Mouse (Mus musculus): ENCODE results near the gene Pdzrn3.
A peak's percentile ranks its signal among the peaks of the same experiment; 100 is the strongest.

Pdzrn3 gene

GRCm38 (mm10) chr6:101372982-101373381, 4.7 kb downstream of the Pdzrn3 start:
- DNase-seq (ENCODE audit: low spot score in 2 of 2): no peak

DNA sequence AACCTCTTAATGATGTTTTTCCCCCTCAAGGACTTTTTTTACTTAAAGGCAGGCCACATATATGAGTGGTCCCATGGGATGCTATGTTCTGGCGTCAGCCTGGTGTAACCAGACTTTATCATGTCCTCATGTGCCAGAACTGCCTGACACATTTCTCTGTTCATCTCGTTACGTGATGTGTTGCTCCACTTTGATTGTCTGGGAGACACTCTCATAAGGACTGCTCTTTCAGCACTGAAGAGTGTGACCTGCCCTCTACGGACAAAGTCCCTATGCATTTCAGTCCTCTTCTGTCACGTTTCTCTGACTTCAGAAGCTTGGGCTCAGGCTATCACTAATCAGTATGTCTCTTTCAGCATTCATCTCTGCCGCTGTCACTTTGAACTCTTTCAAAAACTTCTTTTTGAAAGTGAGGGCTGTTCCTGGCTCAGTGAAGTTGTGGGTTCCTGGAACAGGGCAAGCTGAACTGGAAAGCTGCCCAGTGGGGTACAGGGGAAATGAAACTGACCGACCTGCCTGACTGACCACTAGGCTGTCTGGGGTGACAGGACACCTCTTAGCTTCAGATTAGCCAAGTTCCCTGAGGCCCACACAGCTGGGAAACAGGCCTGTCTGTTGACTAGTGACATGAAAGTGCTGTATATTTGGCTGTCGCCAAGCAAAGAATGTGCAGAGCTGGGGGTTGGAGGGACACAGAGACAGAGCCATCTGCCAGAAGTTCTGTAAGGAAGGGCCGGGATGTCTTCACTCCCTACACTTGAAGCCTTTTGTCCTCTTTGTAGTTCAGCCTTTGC, 10.7 kb downstream of the Pdzrn3 start:
- DNase-seq (ENCODE audit: low spot score in 2 of 2): peak; percentile 38 to 49

- no peak for DNase-seq (ENCODE audit: low spot score in 2 of 2)
Observed at GRCm38 (mm10) chr6:101365795-101366194, 11.9 kb downstream of the Pdzrn3 start.

DNA sequence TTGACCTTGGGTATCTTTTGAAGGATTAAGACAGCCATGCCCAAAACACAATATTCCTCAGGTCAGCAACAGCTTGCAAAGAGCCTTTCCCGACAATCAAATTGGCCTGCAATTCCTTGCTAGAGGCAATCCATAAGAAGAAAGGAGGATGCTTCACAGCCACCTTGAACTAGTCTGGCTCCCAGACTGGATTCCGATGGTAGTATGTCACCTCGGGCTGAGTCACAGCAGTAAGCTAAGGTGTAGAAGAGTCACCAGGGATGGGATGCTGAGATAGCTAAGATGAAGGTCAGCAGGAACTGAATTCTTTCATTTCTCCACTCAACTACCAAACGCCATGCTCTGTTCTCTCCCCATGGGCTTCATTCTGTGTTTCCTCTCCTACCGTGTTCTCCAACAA, 13.8 kb downstream of the Pdzrn3 start:
- DNase-seq (ENCODE audit: low spot score in 2 of 2): no peak

- DNase-seq (ENCODE audit: low spot score in 2 of 2): no peak
Observed at GRCm38 (mm10) chr6:101362728-101363127, 15.0 kb downstream of the Pdzrn3 start.

GRCm38 (mm10) chr6:101362268-101362667, 15.4 kb downstream of the Pdzrn3 start:
- DNase-seq (ENCODE audit: low spot score in 2 of 2): no peak

GRCm38 (mm10) chr6:101360211-101360737, 17.4 kb downstream of the Pdzrn3 start:
- DNase-seq (ENCODE audit: low spot score in 2 of 2): no peak

DNA sequence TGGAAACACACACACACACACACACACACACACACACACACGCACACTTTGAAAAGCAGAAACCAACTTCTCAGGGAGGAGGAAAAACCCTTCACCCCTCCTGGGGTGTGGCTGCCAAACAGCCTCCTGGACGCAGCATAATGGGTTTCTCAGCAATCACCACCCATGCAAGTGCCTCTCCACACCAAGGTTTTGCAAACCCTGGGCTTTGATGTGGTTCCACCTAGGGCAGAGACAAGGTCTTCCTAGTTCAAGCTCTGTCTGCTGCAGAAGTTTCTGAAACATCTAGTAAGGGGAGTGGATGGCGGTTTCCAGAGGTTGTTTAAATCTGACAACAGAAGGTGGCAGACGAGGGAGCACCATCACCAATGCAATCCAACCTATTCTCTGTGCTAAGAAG, 18.1 kb downstream of the Pdzrn3 start:
- DNase-seq (ENCODE audit: low spot score in 2 of 2): no peak

DNA sequence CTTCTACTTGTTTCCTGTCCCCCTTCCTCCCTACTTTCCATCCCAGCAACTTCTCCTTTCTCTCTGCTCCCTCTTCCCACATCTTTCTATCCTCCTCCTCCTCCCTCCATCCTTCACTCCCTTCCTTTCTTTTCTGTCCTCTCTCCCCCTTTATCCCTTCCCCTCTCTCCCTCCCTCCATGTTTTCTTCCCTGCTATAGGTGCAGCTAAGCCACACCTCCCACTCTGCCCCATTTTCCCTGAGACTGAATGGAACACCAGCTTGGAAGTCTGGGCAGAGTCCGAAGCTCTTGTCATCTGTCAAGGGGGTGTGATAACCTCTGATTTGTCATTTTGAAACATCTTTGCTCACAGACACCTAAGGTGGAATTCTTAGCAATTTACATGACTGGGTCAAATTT, 22.8 kb downstream of the Pdzrn3 start:
- DNase-seq (ENCODE audit: low spot score in 2 of 2): no peak

- peak; percentile 73 to 81 for DNase-seq (ENCODE audit: low spot score in 2 of 2)
Observed at GRCm38 (mm10) chr6:101354230-101354881, 23.3 kb downstream of the Pdzrn3 start.

DNA sequence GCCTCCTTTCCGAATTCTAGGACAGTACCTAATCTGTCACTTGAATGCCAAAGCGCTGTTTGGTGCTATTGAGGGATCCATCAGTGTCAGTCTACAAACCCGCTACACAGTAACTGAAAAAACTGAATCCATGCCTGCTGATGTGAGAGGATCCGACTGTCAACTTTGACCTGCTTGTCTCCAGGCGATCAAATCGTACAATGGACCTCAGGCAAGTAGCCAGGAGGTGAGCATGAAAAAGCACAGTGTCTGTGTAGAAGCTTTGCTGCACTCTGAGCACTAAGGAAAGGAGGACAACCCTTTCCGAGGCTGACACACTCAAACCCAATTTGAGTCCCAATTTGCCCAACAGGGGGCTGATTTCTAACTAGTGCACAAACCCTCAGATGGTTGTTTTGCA, 24.0 kb downstream of the Pdzrn3 start:
- DNase-seq (ENCODE audit: low spot score in 2 of 2): no peak

GRCm38 (mm10) chr6:101352626-101353025, 25.1 kb downstream of the Pdzrn3 start:
- DNase-seq (ENCODE audit: low spot score in 2 of 2): no peak

DNA sequence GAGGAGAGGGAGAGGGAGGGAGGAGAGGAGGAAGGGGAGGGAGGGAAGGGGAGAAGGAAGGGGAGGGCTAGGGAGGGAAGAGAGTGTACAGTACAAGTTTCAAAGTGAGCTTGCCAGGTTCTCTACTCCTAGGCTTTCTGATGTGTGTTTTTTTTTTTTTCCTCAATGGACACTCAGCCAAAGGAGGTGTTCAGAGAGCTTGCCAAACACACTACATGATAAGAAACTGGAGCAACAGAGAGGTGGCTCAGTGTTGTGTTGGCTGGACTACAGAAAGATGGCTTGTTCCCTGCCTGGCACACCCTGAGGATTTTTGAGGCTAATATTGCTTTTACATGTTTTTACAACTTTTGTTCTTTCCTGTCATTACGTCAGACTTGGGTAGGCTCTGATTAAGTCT, 26.6 kb downstream of the Pdzrn3 start:
- no peak for DNase-seq (ENCODE audit: low spot score in 2 of 2)

GRCm38 (mm10) chr6:101350414-101350973, 27.2 kb downstream of the Pdzrn3 start:
- DNase-seq (ENCODE audit: low spot score in 2 of 2): no peak

DNA sequence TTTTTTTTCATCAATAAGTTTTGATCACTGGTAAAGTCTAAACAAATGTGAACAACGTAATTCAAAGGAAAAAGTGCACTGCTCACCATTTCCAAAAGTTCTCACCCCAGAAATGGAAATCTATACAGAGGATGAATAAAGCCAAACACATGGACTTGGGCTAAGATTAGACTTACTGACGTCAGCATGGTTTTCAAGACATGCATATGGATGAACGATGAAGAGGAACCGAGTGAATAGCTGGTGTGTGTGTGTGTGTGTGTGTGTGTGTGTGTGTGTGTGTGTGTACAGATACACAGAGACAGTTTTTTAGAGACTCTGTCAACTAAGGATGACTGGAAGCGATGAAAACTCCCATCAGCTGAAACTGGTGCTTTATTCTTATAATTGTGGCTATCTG, 29.2 kb downstream of the Pdzrn3 start:
- no peak for DNase-seq (ENCODE audit: low spot score in 2 of 2)

DNA sequence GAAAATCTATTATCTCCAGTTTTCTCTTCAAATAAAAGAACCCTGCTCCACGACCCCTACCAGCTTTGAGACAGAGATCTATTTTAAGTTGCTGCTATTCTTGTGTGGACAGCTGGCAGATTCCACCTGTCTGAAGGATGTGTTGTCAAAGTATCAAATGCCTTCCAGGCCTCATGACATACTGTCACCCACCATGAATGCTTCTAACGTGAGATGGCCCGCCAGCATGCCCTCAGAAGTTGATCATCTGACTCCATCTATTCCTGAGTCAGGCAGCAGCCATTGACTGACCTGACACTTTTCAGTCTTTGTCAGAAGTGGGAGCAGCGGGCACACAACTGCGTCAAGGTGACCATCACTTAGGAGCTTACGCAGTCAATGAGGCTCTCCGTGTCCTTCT, 37.6 kb downstream of the Pdzrn3 start:
- no peak for DNase-seq (ENCODE audit: low spot score in 2 of 2)

DNA sequence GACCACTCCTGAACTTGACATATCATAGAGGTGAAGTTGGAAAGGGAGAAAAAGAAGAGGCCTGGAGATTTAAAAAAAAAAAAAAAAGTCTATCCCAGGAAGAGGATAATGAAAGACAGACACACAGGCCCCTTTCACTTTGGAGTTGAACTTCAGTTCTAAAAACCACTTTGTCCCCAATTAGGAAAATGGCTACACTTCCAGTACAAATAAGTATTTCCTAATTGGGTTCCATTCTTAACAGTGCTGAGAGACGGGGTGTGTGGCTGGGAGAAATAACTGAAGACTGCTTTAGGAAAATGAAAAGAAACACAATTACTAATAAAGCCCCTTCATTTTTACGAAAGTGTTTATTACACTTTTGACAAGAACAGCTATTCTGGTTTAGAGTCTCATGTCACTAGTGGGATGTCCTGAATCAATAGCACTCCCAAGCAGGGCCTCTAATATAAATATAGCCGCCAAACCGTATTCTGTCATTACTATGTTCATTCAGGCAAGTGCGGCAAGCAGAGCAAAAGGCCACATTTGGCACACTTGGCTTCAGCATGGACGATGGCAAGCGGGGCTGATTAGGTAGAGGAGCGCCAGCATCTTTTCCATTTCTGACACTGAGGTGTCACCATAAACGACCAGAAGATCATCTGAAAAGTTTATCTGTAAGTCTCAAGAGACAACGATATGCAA, 39.7 kb downstream of the Pdzrn3 start:
- DNase-seq (ENCODE audit: low spot score in 2 of 2): no peak

GRCm38 (mm10) chr6:101336660-101337059, 41.0 kb downstream of the Pdzrn3 start:
- no peak for DNase-seq (ENCODE audit: low spot score in 2 of 2)

DNA sequence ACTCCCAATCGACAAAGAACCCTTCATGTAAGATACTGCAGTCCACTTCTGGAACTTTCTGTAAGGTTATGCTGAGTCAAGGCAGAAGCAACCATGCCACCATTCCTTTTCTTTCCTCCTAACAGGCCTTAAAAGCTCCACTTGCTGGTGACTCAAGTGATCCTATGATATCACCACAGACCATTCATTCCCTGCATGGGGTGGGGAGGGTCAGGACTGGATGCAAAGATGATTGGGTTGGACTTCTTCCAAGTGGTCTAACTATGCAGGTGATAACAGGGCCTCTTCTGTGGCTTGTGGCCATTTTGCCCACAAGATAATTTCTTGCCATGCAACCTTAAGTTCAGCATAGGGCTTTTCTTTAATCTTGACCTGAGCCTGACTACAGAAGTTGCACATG, 42.0 kb downstream of the Pdzrn3 start:
- DNase-seq (ENCODE audit: low spot score in 2 of 2): no peak

DNA sequence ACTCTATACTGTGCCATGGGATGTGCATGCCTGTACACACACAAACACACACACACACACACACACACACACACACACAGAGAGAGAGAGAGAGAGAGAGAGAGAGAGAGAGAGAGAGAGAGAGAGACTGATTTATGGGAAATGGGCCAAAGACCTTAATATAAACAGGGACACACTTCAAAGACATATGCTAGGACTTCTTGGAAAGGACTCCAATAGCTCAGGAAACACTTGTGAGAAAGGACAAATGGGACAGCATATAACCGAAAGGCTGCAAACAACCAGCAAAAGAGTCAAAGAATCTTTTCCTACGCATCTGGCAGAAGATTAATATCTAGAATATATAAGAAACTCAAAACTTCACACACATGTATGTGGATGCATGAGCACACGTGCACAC, 43.2 kb downstream of the Pdzrn3 start:
- DNase-seq (ENCODE audit: low spot score in 2 of 2): no peak

DNA sequence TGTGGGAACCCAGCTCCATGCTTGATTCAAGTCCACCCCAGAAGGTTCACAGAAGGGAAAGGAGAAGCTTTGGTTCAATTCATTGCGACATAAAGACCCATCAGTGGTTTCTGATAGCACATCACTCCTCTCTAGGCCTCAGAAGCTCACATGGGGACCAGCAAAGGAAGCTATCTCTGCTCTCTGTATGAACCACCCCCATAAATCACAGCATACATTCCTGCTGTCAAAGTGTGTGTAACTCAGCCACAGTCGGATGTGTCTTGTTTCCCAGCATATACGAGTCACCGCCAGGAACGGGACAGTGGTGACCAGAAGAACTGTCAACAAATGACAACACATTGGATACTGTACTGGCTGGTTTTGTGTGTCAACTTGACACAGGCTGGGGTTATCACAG, 47.3 kb downstream of the Pdzrn3 start:
- DNase-seq (ENCODE audit: low spot score in 2 of 2): no peak

DNA sequence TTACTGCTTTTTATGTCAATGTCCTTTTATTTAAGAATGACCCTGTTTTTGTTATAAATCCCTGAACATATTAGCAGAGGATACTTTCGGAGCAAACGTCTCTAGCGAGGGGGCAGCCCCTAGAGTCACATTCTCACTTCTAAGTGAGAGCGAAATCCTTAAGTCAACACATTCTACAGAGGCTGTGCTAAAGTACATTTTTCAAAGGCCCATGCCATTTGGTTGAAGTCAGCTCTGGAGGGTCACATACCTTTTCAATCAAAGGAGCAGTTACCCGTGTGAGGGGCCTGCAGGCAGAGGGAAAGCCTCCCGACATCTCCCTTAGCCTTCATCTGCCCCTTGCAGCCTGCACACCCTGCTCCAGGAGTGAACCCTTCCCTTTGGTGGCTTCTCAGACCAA, 48.2 kb downstream of the Pdzrn3 start:
- DNase-seq (ENCODE audit: low spot score in 2 of 2): no peak
